Mouse (Mus musculus) cortical plate, adult 2 months (tissue): ENCODE results near the gene Pax9.

ENCODE experiments used
- CTCF ChIP-seq: fragments of 200-500 bp; IDR thresholded peaks from 2 replicates; pipeline ENCODE4 v1.5.1; 2011; ENCODE audit warnings: mild to moderate bottlenecking, control low read depth, low read length; ENCODE audit not compliant: insufficient read depth; ENCODE audit errors: extremely low read depth
- POLR2A ChIP-seq: fragments of 200-500 bp; IDR thresholded peaks from 2 replicates; pipeline ENCODE4 v1.6.1; 2011; ENCODE audit warnings: mild to moderate bottlenecking, low read length, control low read depth; ENCODE audit not compliant: insufficient read depth; ENCODE audit errors: extremely low read depth

GRCm38 (mm10) chr12:56694361-56694760 is 2.8 kb downstream of the Pax9 start:
- TF ChIP-seq CTCF (no peak), POLR2A (no peak)
